Mouse (Mus musculus): ENCODE measurements at regions not wholly inside any gene's neighbourhood (a gene's known extent, or its start where the extent isn't known, plus 50 kb on each side); places are given as distances from the start of the nearest gene placed in this dataset.

DNA sequence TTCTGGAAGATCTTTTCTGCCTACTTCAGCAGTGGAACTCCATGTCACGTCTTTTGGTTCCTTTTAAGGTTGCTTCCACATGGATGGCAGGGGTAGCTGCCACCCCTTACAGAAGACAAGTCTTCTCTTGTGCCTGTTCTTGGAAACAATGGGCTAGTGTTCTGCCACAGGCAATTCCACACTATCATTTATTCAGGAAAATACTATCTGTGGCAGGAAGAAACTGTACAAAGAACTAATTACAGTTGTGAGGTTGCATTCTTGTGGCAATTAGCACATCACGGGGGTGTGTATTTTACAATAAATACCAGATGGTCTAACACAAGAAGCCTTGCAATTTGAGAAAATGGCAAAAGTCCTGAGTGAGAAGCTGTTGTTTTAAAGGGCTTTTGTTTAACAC, 489.8 kb downstream of the Ccdc50 start:
- 59% methylated on average over 2 of the region's 2 CpGs for WGBS
- ATAC-seq (ENCODE audit: low FRiP score) (no peak), DNase-seq (ENCODE audit: low spot score) (no peak)
- no peak overlapping the region for H3K27ac ChIP-seq (ENCODE audit: low read depth, low read length)
- H3K9ac ChIP-seq (replicated peaks; ENCODE audit: low read length, poor library complexity, severe bottlenecking): no peak overlapping the region
- no peaks in the 10 kb centered on the region for H3K4me1 ChIP-seq (ENCODE audit: insufficient read depth, low read length)
- no peak overlapping the region for H3K4me3 ChIP-seq (ENCODE audit: low read depth, low read length)
- H3K27me3 ChIP-seq (ENCODE audit: insufficient read depth, low read length): no peaks in the 10 kb centered on the region
- H3K4me2 ChIP-seq (ENCODE audit: low read depth, low read length, poor library complexity, severe bottlenecking): no peak overlapping the region
- no peaks in the 10 kb centered on the region for H3K9me3 ChIP-seq (ENCODE audit: low read length)
- no peaks in the 10 kb centered on the region for H3K36me3 ChIP-seq (ENCODE audit: insufficient read depth, low read length)
- TF ChIP-seq CTCF (IDR thresholded peaks at IDR 0.05): no peak

DNA sequence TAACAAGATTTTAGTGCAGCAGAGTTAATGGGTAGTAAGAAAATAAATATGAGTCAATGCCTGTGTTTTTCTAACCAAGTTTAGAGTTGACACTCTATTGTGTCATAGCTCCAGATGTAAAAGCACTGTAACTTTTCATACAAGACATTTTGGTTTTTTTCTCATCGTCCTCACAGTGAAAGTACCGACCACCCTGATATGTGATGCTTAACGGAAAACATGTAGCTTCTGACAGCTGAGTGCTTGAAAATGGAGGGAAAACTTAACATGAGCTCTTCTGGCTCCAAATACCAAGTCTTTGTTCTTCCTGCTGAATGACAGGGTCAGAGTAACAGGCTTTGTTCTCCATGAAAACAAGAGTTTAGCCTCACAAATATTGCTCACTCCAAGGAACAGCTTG, 490.3 kb downstream of the Ccdc50 start:
- H3K36me3 ChIP-seq (ENCODE audit: insufficient read depth, low read length): no peaks in the 10 kb centered on the region
- H3K9me3 ChIP-seq (ENCODE audit: low read length): no peaks in the 10 kb centered on the region
- no peak overlapping the region for H3K9ac ChIP-seq (replicated peaks; ENCODE audit: low read length, poor library complexity, severe bottlenecking)
- no peak for TF ChIP-seq CTCF (IDR thresholded peaks at IDR 0.05)
- WGBS: 63% methylated on average over 3 of the region's 3 CpGs
- H3K27me3 ChIP-seq (ENCODE audit: insufficient read depth, low read length): no peaks in the 10 kb centered on the region
- H3K4me2 ChIP-seq (ENCODE audit: low read depth, low read length, poor library complexity, severe bottlenecking): no peak overlapping the region
- no peak overlapping the region for H3K27ac ChIP-seq (ENCODE audit: low read depth, low read length)
- no peak for DNase-seq (ENCODE audit: low spot score)
- no peak overlapping the region for H3K4me3 ChIP-seq (ENCODE audit: low read depth, low read length)
- no peaks in the 10 kb centered on the region for H3K4me1 ChIP-seq (ENCODE audit: insufficient read depth, low read length)
- ATAC-seq (ENCODE audit: low FRiP score): no peak

DNA sequence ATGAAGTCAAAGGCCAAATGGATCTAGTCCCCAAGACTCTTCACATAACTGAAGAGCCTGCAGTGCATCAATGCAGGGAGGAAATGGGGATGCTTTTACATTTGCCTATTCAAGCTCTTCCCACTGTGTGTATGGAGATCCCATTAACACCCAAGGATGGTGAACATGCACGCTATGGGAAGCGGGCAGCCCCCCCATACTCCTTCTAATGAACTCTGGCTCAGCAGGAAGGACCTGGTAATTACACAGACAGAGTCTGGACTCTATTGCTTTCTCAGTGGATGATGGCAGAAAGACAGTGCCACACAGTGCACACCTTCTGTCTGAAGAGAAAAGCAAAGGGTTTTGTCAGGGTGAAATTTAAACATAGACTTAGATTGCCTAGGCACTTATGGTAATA, 495.7 kb downstream of the Ccdc50 start:
- DNase-seq (ENCODE audit: low spot score): peak; percentile 48
- H3K36me3 ChIP-seq (ENCODE audit: insufficient read depth, low read length): no peaks in the 10 kb centered on the region
- no peak overlapping the region for H3K27ac ChIP-seq (ENCODE audit: low read depth, low read length)
- ATAC-seq (ENCODE audit: low FRiP score): no peak
- no peaks in the 10 kb centered on the region for H3K9me3 ChIP-seq (ENCODE audit: low read length)
- no peak for TF ChIP-seq CTCF (IDR thresholded peaks at IDR 0.05)
- no peaks in the 10 kb centered on the region for H3K4me1 ChIP-seq (ENCODE audit: insufficient read depth, low read length)
- 45% methylated on average over 2 of the region's 2 CpGs for WGBS
- no peak overlapping the region for H3K9ac ChIP-seq (replicated peaks; ENCODE audit: low read length, poor library complexity, severe bottlenecking)
- H3K4me3 ChIP-seq (ENCODE audit: low read depth, low read length): no peak overlapping the region
- no peaks in the 10 kb centered on the region for H3K27me3 ChIP-seq (ENCODE audit: insufficient read depth, low read length)
- H3K4me2 ChIP-seq (ENCODE audit: low read depth, low read length, poor library complexity, severe bottlenecking): no peak overlapping the region

DNA sequence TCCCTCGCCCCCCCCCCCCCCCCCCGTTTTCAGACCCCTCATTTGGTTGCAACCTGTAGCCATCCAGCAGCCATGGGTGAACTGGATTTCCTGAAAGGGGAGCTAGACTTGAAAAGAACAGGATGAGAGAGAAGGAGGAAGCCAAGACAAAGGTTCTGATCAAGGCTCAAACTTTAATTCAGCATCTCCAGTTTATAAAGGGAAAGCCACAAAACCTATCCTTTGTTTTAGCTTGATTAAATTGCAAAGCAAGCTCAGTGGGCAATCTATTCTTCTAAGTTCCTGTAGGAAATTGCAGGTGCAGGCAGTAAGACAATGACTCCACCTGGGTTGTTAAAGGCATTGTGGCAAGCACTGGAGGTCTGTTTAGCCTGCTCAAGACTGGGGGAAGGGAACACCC, 517.4 kb downstream of the Ccdc50 start:
- Histone ChIP-seq H3K27ac (ENCODE audit: low read depth, low read length) (no peak overlapping the region), H3K9ac (replicated peaks; ENCODE audit: low read length, poor library complexity, severe bottlenecking) (no peak overlapping the region), H3K4me2 (ENCODE audit: low read depth, low read length, poor library complexity, severe bottlenecking) (no peak overlapping the region), H3K9me3 (ENCODE audit: low read length) (no peaks in the 10 kb centered on the region), H3K36me3 (ENCODE audit: insufficient read depth, low read length) (no peaks in the 10 kb centered on the region), H3K4me3 (ENCODE audit: low read depth, low read length) (no peak overlapping the region), H3K4me1 (ENCODE audit: insufficient read depth, low read length) (no peaks in the 10 kb centered on the region), H3K27me3 (ENCODE audit: insufficient read depth, low read length) (no peaks in the 10 kb centered on the region)
- ATAC-seq (ENCODE audit: low FRiP score) (no peak), DNase-seq (ENCODE audit: low spot score) (no peak)
- 0% methylated on average over 2 of the region's 2 CpGs for WGBS
- TF ChIP-seq CTCF (IDR thresholded peaks at IDR 0.05): no peak

DNA sequence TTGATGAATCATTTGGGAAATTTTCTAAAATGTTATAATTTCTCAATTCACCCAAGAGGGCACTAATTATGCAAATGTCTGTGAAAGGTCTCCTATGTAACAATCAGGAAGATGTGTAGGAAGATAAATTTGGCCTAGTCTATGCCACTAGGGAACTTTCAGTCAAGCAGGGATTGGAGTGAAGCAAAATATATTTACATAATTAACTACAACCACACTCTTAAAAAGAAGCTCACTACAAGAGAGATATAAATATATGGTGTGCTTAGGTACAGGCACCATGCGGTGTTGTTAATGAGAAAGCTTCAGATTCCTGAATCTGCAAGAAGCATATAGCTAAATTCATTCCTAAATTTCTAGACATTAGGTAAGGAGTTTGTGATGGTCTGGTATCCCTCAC, 526.8 kb downstream of the Ccdc50 start:
- no peak for TF ChIP-seq CTCF (IDR thresholded peaks at IDR 0.05)
- ATAC-seq (ENCODE audit: low FRiP score): no peak
- 96% methylated on average over 1 of the region's 1 CpGs for WGBS

DNA sequence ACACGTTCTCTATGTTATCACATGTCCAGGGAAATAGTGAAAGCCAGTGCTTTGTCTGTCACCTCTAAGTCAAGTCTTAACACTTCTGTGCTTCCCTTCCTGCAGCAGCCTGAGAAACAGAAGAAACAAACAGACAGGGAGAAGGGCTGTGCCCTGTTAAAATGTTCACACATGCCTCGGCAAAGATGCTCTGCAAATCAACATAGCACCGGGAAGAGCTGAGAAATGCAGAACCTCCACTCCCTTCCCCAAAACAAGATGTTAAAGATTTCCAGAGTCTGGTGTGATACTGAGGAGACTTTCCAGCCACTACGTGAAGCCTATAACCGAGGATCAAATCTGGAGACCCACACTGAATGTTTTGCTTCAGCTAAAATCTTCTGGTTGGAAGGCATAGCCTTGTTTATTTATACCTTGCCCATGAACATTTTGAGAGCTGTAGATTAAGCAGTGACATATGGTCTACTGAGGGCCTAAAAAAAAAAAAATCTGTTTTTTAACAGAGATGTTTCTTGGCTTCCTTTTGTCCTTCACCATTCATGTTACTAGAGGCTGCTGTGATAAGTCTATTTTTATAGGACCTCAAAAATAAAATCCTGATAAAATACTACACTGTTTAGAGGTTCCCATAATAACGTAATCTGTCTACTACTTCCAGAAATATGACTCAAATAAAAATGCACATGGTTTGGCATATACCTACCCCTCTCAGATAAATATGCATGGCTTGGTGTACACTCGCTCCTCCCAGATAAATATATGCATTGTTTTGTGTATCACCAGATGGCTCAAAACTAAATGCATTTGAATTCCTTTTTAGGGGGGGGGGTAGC, 537.1 kb downstream of the Ccdc50 start:
- TF ChIP-seq CTCF (IDR thresholded peaks at IDR 0.05): no peak
- DNase-seq (ENCODE audit: low spot score) (no peak), ATAC-seq (ENCODE audit: low FRiP score) (no peak)
- no peaks in the 10 kb centered on the region for H3K36me3 ChIP-seq (ENCODE audit: insufficient read depth, low read length)
- H3K9ac ChIP-seq (replicated peaks; ENCODE audit: low read length, poor library complexity, severe bottlenecking): no peak overlapping the region
- H3K9me3 ChIP-seq (ENCODE audit: low read length): no peaks in the 10 kb centered on the region
- H3K27me3 ChIP-seq (ENCODE audit: insufficient read depth, low read length): no peaks in the 10 kb centered on the region
- H3K27ac ChIP-seq (ENCODE audit: low read depth, low read length): no peak overlapping the region
- no peaks in the 10 kb centered on the region for H3K4me1 ChIP-seq (ENCODE audit: insufficient read depth, low read length)
- H3K4me3 ChIP-seq (ENCODE audit: low read depth, low read length): no peak overlapping the region
- H3K4me2 ChIP-seq (ENCODE audit: low read depth, low read length, poor library complexity, severe bottlenecking): no peak overlapping the region
- WGBS: 69% methylated on average over 7 of the region's 7 CpGs

More for the DNA sequence above, 526.8 kb downstream of the Ccdc50 start:
- Histone ChIP-seq H3K36me3 (ENCODE audit: insufficient read depth, low read length) (no peaks in the 10 kb centered on the region), H3K27ac (ENCODE audit: low read depth, low read length) (no peak overlapping the region), H3K4me2 (ENCODE audit: low read depth, low read length, poor library complexity, severe bottlenecking) (no peak overlapping the region), H3K9me3 (ENCODE audit: low read length) (no peaks in the 10 kb centered on the region), H3K4me3 (ENCODE audit: low read depth, low read length) (no peak overlapping the region), H3K4me1 (ENCODE audit: insufficient read depth, low read length) (no peaks in the 10 kb centered on the region), H3K27me3 (ENCODE audit: insufficient read depth, low read length) (no peaks in the 10 kb centered on the region), H3K9ac (replicated peaks; ENCODE audit: low read length, poor library complexity, severe bottlenecking) (no peak overlapping the region)
- no peak for DNase-seq (ENCODE audit: low spot score)

All from midbrain, postnatal 0 days (tissue).